Mouse (Mus musculus): ENCODE measurements at regions not wholly inside any gene's neighbourhood (a gene's known extent, or its start where the extent isn't known, plus 50 kb on each side); places are given as distances from the start of the nearest gene placed in this dataset.

- TF ChIP-seq USF1 (IDR thresholded peaks at IDR 0.05; ENCODE audit: low read depth), result no peak
- TF ChIP-seq MYOG (IDR thresholded peaks at IDR 0.05; ENCODE audit: control insufficient read depth in 1 of 3, insufficient read depth in 1 of 3, insufficient read length in 2 of 3, low read depth in 2 of 3), result no peak
- TF ChIP-seq TCF12 (IDR thresholded peaks at IDR 0.05; ENCODE audit: insufficient read depth, poor library complexity, severe bottlenecking), result no peak
- Histone ChIP-seq H3K36me3 (ENCODE audit: control insufficient read depth, insufficient read depth) (no peaks in the 10 kb centered on the region), H3K4me3 (no peak overlapping the region), H3ac (ENCODE audit: control insufficient read depth, insufficient read length) (no peak overlapping the region), H3K27me3 (ENCODE audit: control insufficient read depth, insufficient read depth, insufficient read length) (no peaks in the 10 kb centered on the region), H3K4me2 (ENCODE audit: low read depth) (no peak overlapping the region), H3K79me2 (ENCODE audit: control insufficient read depth, insufficient read depth) (no peaks in the 10 kb centered on the region)
Measured at GRCm38 (mm10) chr10:37319746-37320430, 181.2 kb upstream of the Marcks start.

- Histone ChIP-seq H3K79me2 (ENCODE audit: control insufficient read depth, insufficient read depth) (no peaks in the 10 kb centered on the region), H3K27me3 (ENCODE audit: control insufficient read depth, insufficient read depth, insufficient read length) (no peaks in the 10 kb centered on the region), H3ac (ENCODE audit: control insufficient read depth, insufficient read length) (no peak overlapping the region), H3K36me3 (ENCODE audit: control insufficient read depth, insufficient read depth) (no peaks in the 10 kb centered on the region), H3K4me2 (ENCODE audit: low read depth) (no peak overlapping the region), H3K4me3 (no peak overlapping the region)
- TF ChIP-seq REST (IDR thresholded peaks at IDR 0.05; ENCODE audit: insufficient read depth, insufficient read length) (no peak), USF1 (IDR thresholded peaks at IDR 0.05; ENCODE audit: low read depth) (no peak), POLR2A (IDR thresholded peaks at IDR 0.05; ENCODE audit: insufficient read length, low read depth) (no peak), CEBPB (IDR thresholded peaks at IDR 0.05; ENCODE audit: insufficient read depth, poor library complexity, severe bottlenecking) (no peak), MYOG (IDR thresholded peaks at IDR 0.05; ENCODE audit: control insufficient read depth in 1 of 3, insufficient read depth in 1 of 3, insufficient read length in 2 of 3, low read depth in 2 of 3) (no peak)
Measured at GRCm38 (mm10) chr10:37316701-37317100, 178.0 kb upstream of the Marcks start.

DNA sequence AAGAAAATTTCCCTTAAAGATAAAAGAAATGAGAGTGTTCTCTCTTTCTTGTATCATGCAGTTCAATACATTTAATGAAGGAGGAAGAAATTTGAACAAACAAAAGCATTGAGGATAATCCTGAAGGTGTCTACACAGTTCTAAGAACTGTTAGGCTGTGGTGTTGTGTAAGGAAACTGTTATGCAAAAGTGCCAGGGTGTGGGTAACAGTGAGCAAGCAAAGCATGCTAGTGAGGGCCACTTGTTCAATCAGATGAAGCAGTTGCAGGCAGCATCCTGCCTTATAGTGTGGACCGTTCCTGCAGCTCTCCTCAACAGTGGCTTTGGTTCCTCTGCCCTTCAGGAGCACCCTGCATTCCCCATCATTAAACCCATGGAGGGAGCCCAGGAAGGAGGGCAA is 177.1 kb upstream of the Marcks start:
- H3K4me3 ChIP-seq, result no peak overlapping the region
- H3ac ChIP-seq (ENCODE audit: control insufficient read depth, insufficient read length), result no peak overlapping the region
- H3K36me3 ChIP-seq (ENCODE audit: control insufficient read depth, insufficient read depth), result no peaks in the 10 kb centered on the region
- H3K4me2 ChIP-seq (ENCODE audit: low read depth), result no peak overlapping the region
- no peaks in the 10 kb centered on the region for H3K27me3 ChIP-seq (ENCODE audit: control insufficient read depth, insufficient read depth, insufficient read length)
- H3K79me2 ChIP-seq (ENCODE audit: control insufficient read depth, insufficient read depth), result no peaks in the 10 kb centered on the region
- TF ChIP-seq SRF (IDR thresholded peaks at IDR 0.05; ENCODE audit: control insufficient read depth, insufficient read length, low read depth) (no peak), MYOD1 (IDR thresholded peaks at IDR 0.05; ENCODE audit: control insufficient read depth in 1 of 3, insufficient read length in 2 of 3, low read depth in 2 of 3) (no peak), MYOG (IDR thresholded peaks at IDR 0.05; ENCODE audit: control insufficient read depth in 1 of 3, insufficient read depth in 1 of 3, insufficient read length in 2 of 3, low read depth in 2 of 3) (no peak), E2F4 (IDR thresholded peaks at IDR 0.05; ENCODE audit: insufficient read depth) (no peak), MAX (IDR thresholded peaks at IDR 0.05; ENCODE audit: low read depth) (no peak)

- Histone ChIP-seq H3K4me2 (ENCODE audit: low read depth) (peak overlapping the region; percentile 53), H3K4me3 (no peak overlapping the region), H3K79me2 (ENCODE audit: control insufficient read depth, insufficient read depth) (no peaks in the 10 kb centered on the region), H3K27me3 (ENCODE audit: control insufficient read depth, insufficient read depth, insufficient read length) (no peaks in the 10 kb centered on the region), H3ac (ENCODE audit: control insufficient read depth, insufficient read length) (no peak overlapping the region), H3K36me3 (ENCODE audit: control insufficient read depth, insufficient read depth) (no peaks in the 10 kb centered on the region)
- TF ChIP-seq MYOG (IDR thresholded peaks at IDR 0.05; ENCODE audit: control insufficient read depth in 1 of 3, insufficient read depth in 1 of 3, insufficient read length in 2 of 3, low read depth in 2 of 3) (no peak), MYOD1 (IDR thresholded peaks at IDR 0.05; ENCODE audit: control insufficient read depth in 1 of 3, insufficient read length in 2 of 3, low read depth in 2 of 3) (no peak), E2F4 (IDR thresholded peaks at IDR 0.05; ENCODE audit: insufficient read depth) (no peak), SRF (IDR thresholded peaks at IDR 0.05; ENCODE audit: control insufficient read depth, insufficient read length, low read depth) (no peak), REST (IDR thresholded peaks at IDR 0.05; ENCODE audit: insufficient read depth, insufficient read length) (no peak), USF1 (IDR thresholded peaks at IDR 0.05; ENCODE audit: low read depth) (no peak), MAX (IDR thresholded peaks at IDR 0.05; ENCODE audit: low read depth) (no peak), TCF3 (IDR thresholded peaks at IDR 0.05; ENCODE audit: insufficient read length, low read depth) (no peak), TCF12 (IDR thresholded peaks at IDR 0.05; ENCODE audit: insufficient read depth, poor library complexity, severe bottlenecking) (no peak), POLR2A (IDR thresholded peaks at IDR 0.05; ENCODE audit: insufficient read length, low read depth) (no peak), CEBPB (IDR thresholded peaks at IDR 0.05; ENCODE audit: insufficient read depth, poor library complexity, severe bottlenecking) (no peak), POLR2AphosphoS2 (IDR thresholded peaks at IDR 0.05; ENCODE audit: insufficient read length, low read depth) (no peak)
Measured at GRCm38 (mm10) chr10:37314746-37315430, 176.2 kb upstream of the Marcks start.

GRCm38 (mm10) chr10:37313461-37313860 is 174.7 kb upstream of the Marcks start:
- no peak for TF ChIP-seq E2F4 (IDR thresholded peaks at IDR 0.05; ENCODE audit: insufficient read depth)
- no peak for TF ChIP-seq TCF12 (IDR thresholded peaks at IDR 0.05; ENCODE audit: insufficient read depth, poor library complexity, severe bottlenecking)
- TF ChIP-seq USF1 (IDR thresholded peaks at IDR 0.05; ENCODE audit: low read depth), result no peak
- peak; percentile 36; the same call in 1 of the 2 replicates for TF ChIP-seq CEBPB (IDR thresholded peaks at IDR 0.05; ENCODE audit: insufficient read depth, poor library complexity, severe bottlenecking)
- no peak for TF ChIP-seq SRF (IDR thresholded peaks at IDR 0.05; ENCODE audit: control insufficient read depth, insufficient read length, low read depth)
- Histone ChIP-seq H3K27me3 (ENCODE audit: control insufficient read depth, insufficient read depth, insufficient read length) (no peaks in the 10 kb centered on the region), H3K4me2 (ENCODE audit: low read depth) (no peak overlapping the region)

More at GRCm38 (mm10) chr10:37313461-37313860, 174.7 kb upstream of the Marcks start:
- no peak overlapping the region for H3K4me3 ChIP-seq
- H3K79me2 ChIP-seq (ENCODE audit: control insufficient read depth, insufficient read depth), result no peaks in the 10 kb centered on the region
- no peak overlapping the region for H3ac ChIP-seq (ENCODE audit: control insufficient read depth, insufficient read length)
- no peaks in the 10 kb centered on the region for H3K36me3 ChIP-seq (ENCODE audit: control insufficient read depth, insufficient read depth)

Measured in myocyte (in vitro differentiated cells).